In the genomic region with DNA sequence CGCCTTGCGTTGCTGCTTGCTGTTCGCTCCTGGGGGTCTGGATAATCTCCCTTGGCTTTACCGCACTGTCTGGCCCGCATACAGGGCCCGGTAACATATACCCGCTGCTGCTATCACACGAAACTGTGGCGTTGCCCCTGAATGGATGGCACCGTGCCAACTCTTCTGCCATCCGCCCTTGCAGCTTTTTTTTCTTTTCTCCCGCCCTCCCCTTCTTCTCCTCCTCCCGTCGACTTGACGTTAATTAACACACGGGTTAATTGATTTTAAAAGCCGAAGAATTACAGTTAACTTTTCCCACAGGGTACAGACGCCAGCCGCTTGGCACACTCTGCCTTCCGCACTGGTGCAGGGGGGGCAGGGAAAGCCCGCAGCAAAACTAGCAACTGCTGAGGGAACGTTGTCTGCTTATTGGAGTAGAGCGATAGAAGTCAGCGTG, we compare ENCODE assay signal across 9 mouse cellular contexts.
DNase-seq lines count a peak whose midpoint lies in the region; ATAC-seq and TF ChIP-seq lines count a peak whose summit lies in the region.
"Had no signal": no experiment of that assay in that cellular context is flagged by ENCODE, and none has a peak within 500 bp of the region (broad histone marks: within the 10 kb centered on the region; RNA-seq: fewer than 3 reads in every experiment).

No protein-coding gene starts in this region.

- no peaks in the 10 kb centered on the region for H3K9me3 ChIP-seq in lung, embryonic 16.5 days (ENCODE audit: control insufficient read depth, low read length)
- no peaks in the 10 kb centered on the region for H3K9me3 ChIP-seq in lung, postnatal 0 days (ENCODE audit: low read length)

- 79% methylated on average over 24 of the region's 24 CpGs for WGBS in lung, embryonic 16.5 days
- 76% methylated on average over 24 of the region's 24 CpGs for WGBS in lung, postnatal 0 days

- H3K4me3 ChIP-seq in lung, embryonic 16.5 days (ENCODE audit: low read length), result no peak overlapping the region
- no peak overlapping the region for H3K4me3 ChIP-seq in lung, postnatal 0 days (ENCODE audit: low read depth, low read length)

- no peaks in the 10 kb centered on the region for H3K36me3 ChIP-seq in lung, embryonic 16.5 days (ENCODE audit: control insufficient read depth, insufficient read depth, low read length)
- no peaks in the 10 kb centered on the region for H3K36me3 ChIP-seq in lung, postnatal 0 days (ENCODE audit: insufficient read depth, low read length)

- DNase-seq in adrenal gland, adult 2 months, result peak; percentile 2
- DNase-seq in adrenal gland, postnatal 25 days, result no peak
- no peak for DNase-seq in lung, postnatal 0 days (ENCODE audit: low spot score)
- DNase-seq in layer of hippocampus, postnatal 36 days, result peak; percentile 42 to 52
- peak; percentile 2 for DNase-seq in skeletal muscle tissue, adult 2 months (ENCODE audit: low read depth, low spot score)
- DNase-seq in lung, postnatal 14 days, result no peak
- DNase-seq in spleen, postnatal 4 days (ENCODE audit: low spot score in 2 of 2), result no peak

- no peaks in the 10 kb centered on the region for H3K27me3 ChIP-seq in lung, embryonic 16.5 days (ENCODE audit: control insufficient read depth, insufficient read depth, low read depth, low read length)
- no peaks in the 10 kb centered on the region for H3K27me3 ChIP-seq in lung, postnatal 0 days (replicated peaks; ENCODE audit: insufficient read depth, low read length)

- no peak overlapping the region for H3K9ac ChIP-seq in lung, embryonic 16.5 days (ENCODE audit: low read length)
- H3K9ac ChIP-seq in lung, postnatal 0 days (replicated peaks; ENCODE audit: low read depth), result no peak overlapping the region

- TF ChIP-seq CTCF in lung, postnatal 0 days (IDR thresholded peaks at IDR 0.05), result no peak

- no peaks in the 10 kb centered on the region for H3K4me1 ChIP-seq in lung, embryonic 16.5 days (replicated peaks; ENCODE audit: control insufficient read depth, insufficient read depth, low read length)
- peaks cover 5% of the 10 kb centered on the region; the same call in 1 of the 2 replicates for H3K4me1 ChIP-seq in lung, postnatal 0 days (ENCODE audit: insufficient read depth, low read depth, low read length)

- ATAC-seq in lung, embryonic 16.5 days (ENCODE audit: low read depth), result no peak
- ATAC-seq in lung, postnatal 0 days, result no peak

- H3K27ac ChIP-seq in lung, embryonic 16.5 days (ENCODE audit: low read length), result no peak overlapping the region
- no peak overlapping the region for H3K27ac ChIP-seq in lung, postnatal 0 days (ENCODE audit: low read length)
- H3K27ac ChIP-seq: macrophage had no signal

- TF ChIP-seq EP300 in lung, postnatal 0 days (IDR thresholded peaks at IDR 0.05), result no peak

- 0 out of 2 replicates have a peak overlapping the region, but pooled peaks have one; percentile 8 for H3K4me2 ChIP-seq in lung, embryonic 16.5 days (ENCODE audit: low read depth, low read length)
- no peak overlapping the region for H3K4me2 ChIP-seq in lung, postnatal 0 days (replicated peaks; ENCODE audit: low read depth, low read length)

Comparison
In these comparisons a context has a peak if more than half of its experiments do, and no peak if none do; other contexts are left out.
1. DNase-seq: peak in adrenal gland, adult 2 months (single experiment), layer of hippocampus, postnatal 36 days (2 of 2) and skeletal muscle tissue, adult 2 months (single experiment); none in adrenal gland, postnatal 25 days (single experiment), lung, postnatal 0 days (single experiment), lung, postnatal 14 days (single experiment) and spleen, postnatal 4 days (0 of 2).